Mouse (Mus musculus) forebrain, embryonic 11.5 days (tissue): ENCODE measurements around the gene Tmem258. TPM values are rescaled to one million over a fixed set of nuclear protein-coding genes. Genes with fewer than 3 reads are reported as not detected.
"Not testable (repeated sequence)": the region's sequence is repeated elsewhere in the genome, so short reads cannot be mapped to it uniquely, and the experiment has no call there.

Source experiments
- ATAC-seq: fragments of 200-750 bp; cut with Nextera tagmentation; replicated peaks from 2 replicates; pipeline ENCODE4 v1.8.0; 2017; ENCODE audit warnings: moderate TSS enrichment; ENCODE audit not compliant: low FRiP score
- DNase-seq: peaks from one replicate; pipeline ENCODE4 v3.0.0-alpha.2; 2017; ENCODE audit warnings: low spot score
- H3K27ac ChIP-seq: fragments of 300-500 bp; sonication (generic); 2 replicates; pipeline ENCODE4 v1.5.1; 2014; ENCODE audit warnings: low read depth, low read length
- H3K27me3 ChIP-seq: fragments of 300-500 bp; sonication (generic); 2 replicates; pipeline ENCODE4 v1.6.1; 2014; ENCODE audit warnings: mild to moderate bottlenecking, low read length, mixed read lengths; ENCODE audit not compliant: control insufficient read depth, insufficient read depth
- H3K36me3 ChIP-seq: fragments of 300-500 bp; sonication (generic); 2 replicates; pipeline ENCODE4 v1.6.1; 2014; ENCODE audit warnings: mild to moderate bottlenecking, low read length, moderate library complexity, mixed read lengths; ENCODE audit not compliant: control insufficient read depth, insufficient read depth
- H3K4me1 ChIP-seq: fragments of 300-500 bp; sonication (generic); replicated peaks from 2 replicates; pipeline ENCODE4 v1.6.1; 2014; ENCODE audit warnings: low read length, mixed read lengths; ENCODE audit not compliant: control insufficient read depth, insufficient read depth
- H3K4me2 ChIP-seq: fragments of 300-500 bp; sonication (generic); 2 replicates; pipeline ENCODE4 v1.6.1; 2014; ENCODE audit warnings: low read depth, mild to moderate bottlenecking, low read length, moderate library complexity, mixed read lengths; ENCODE audit not compliant: severe bottlenecking
- H3K4me3 ChIP-seq: fragments of 300-500 bp; sonication (generic); 2 replicates; pipeline ENCODE4 v1.5.1; 2014; ENCODE audit warnings: low read depth, low read length
- H3K9ac ChIP-seq: fragments of 300-500 bp; sonication (generic); 2 replicates; pipeline ENCODE4 v1.6.1; 2014; ENCODE audit warnings: low read length
- H3K9me3 ChIP-seq: fragments of 300-500 bp; sonication (generic); 2 replicates; pipeline ENCODE4 v1.6.1; 2016; ENCODE audit warnings: low read length, mixed read lengths; ENCODE audit not compliant: control insufficient read depth
- WGBS: fragments of 180-500 bp; shearing (Covaris S2); extraction: QIAGEN DNeasy Blood & Tissue Kit; methylation state at CpG from one replicate; pipeline ENCODE4 v1.1.7; 2014; 5-methylcytosine and 5-hydroxymethylcytosine counted together
- polyA plus RNA-seq: library from polyadenylated mRNA; unstranded; fragments of >200 nt; fragmentation: Nextera tagmentation; extraction: Ambion mirVana; gene quantifications from 2 replicates; pipeline ENCODE4 v1.2.1, GENCODE M21; 2014

Gene Tmem258
- 320 and 330 TPM in 2 replicates for polyA plus RNA-seq

DNA sequence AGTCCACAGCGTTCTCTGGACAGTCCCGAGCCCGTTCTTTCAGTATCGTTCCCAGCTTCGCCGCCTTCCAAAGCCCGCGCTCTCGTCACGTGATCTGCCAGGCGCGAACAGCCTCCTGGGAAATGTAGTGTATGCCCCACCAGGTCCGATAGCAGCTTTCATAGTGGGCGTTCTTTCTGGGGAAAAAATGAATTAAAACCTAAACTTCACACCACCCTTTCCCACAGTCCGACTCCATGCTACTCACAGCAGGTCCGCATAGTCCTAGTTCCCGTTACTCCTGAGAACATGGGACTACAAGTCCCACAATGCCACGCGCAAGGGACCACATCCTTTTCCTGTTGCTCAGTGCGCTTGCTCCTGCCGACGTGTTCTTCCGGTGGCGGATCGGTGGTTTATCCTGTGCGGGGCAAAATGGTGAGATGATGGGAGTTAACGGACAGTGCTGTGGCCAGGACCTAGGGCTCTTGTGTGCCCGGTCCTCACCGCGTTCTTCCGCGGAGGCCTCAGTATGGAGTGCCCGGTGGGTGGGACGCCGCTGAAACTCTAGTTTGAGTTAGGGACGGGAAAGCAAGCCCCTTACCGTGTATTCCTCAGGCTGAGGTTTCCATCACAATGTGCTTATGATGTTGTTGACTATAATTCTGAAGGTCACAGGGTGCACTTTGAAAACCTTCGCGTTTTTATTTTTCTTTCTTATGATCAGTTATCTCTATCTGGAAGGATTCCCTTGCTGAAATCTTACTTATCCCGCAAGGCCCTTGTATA is at the start of gene Tmem258, which contains the start of gene Fen1:
Tmem258 (plus strand) TSS at position 167 of the 768 bp plus-strand sequence.
Fen1 (minus strand) TSS at position 322 of the 768 bp plus-strand sequence.
- Histone ChIP-seq H3K27ac (peak within 1 kb of the TSS; percentile 81), H3K4me1 (peaks cover 5% of the 10 kb centered on the region; the same call in 1 of the 2 replicates), H3K9me3 (no peaks in the 10 kb centered on the region), H3K4me2 (peak within 1 kb of the TSS; percentile 76), H3K9ac (peak within 1 kb of the TSS; percentile 79), H3K36me3 (peaks cover 11% of the 10 kb centered on the region), H3K27me3 (no peaks in the 10 kb centered on the region), H3K4me3 (peak within 1 kb of the TSS; percentile 67)
- under 1% methylated on average over 40 of the region's 40 CpGs for WGBS
- DNase-seq (peak; percentile 93), ATAC-seq (peak; percentile 94)

DNA sequence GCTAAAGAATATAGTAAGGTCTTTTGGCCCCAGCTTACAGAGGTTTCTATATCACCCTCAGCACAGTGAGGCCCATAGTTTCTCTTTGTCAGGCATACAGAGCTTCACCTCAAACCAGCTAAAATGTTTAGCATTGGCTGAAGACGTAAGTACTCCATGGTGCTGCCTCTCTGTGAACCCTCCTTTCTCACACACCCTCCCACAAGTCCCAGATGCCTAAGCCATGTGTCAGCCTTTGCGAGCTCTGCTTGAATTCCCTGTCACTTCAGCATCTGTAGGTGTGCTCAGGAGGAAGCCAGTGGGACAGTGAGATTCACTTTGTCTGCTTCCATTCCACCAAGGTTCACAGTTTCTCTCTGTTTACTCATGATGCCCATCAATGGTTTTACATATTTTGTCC is 46.1 kb upstream of the Tmem258 start:
- H3K9ac ChIP-seq, result no peak overlapping the region
- no peaks in the 10 kb centered on the region for H3K36me3 ChIP-seq
- 74% methylated on average over 2 of the region's 2 CpGs for WGBS
- no peaks in the 10 kb centered on the region for H3K27me3 ChIP-seq
- no peaks in the 10 kb centered on the region for H3K9me3 ChIP-seq
- no peak for ATAC-seq
- H3K4me1 ChIP-seq, result no peaks in the 10 kb centered on the region
- no peak overlapping the region for H3K4me2 ChIP-seq
- no peak for DNase-seq
- H3K27ac ChIP-seq, result no peak overlapping the region
- H3K4me3 ChIP-seq, result no peak overlapping the region

DNA sequence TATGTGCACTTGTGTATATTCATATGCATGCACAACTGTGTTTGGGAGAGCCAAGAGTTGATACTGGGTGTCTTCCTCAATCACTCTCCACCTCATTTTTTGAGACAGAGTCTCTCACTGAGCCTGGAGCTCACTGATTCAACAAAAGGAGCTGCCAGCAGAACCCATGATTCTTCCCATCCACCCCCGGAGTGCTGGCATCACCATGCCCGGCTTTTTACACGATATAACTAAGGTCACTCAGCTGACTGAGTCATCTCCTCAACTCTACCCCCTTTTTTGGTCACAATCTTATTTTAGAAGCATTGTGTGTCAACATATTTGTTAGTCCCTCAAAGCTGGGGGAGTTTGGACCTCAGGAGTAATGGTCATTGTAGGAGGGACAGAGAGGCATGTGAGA is 39.9 kb upstream of the Tmem258 start:
- Histone ChIP-seq H3K27me3 (no peaks in the 10 kb centered on the region), H3K9me3 (no peaks in the 10 kb centered on the region), H3K4me3 (no peak overlapping the region), H3K27ac (no peak overlapping the region), H3K4me1 (no peaks in the 10 kb centered on the region), H3K36me3 (no peaks in the 10 kb centered on the region), H3K9ac (no peak overlapping the region), H3K4me2 (no peak overlapping the region)
- 92% methylated on average over 3 of the region's 3 CpGs for WGBS
- DNase-seq (no peak), ATAC-seq (no peak)

DNA sequence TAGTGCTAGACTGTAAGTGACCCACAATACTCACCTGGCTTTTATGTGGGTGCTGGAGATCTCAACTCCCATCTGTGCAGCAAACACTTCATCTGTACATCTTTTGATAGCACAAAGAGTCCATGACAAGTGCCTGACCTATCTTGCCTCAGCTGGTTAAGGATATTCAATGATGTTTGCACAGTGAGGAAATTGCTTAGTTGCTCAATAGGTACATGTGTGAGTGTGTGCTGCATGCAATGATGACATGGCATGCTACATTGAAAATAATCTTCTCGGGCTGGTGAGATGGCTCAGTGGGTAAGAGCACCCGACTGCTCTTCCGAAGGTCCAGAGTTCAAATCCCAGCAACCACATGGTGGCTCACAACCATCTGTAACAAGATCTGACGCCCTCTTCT is 37.9 kb upstream of the Tmem258 start:
- not testable (repeated sequence) for ATAC-seq

DNA sequence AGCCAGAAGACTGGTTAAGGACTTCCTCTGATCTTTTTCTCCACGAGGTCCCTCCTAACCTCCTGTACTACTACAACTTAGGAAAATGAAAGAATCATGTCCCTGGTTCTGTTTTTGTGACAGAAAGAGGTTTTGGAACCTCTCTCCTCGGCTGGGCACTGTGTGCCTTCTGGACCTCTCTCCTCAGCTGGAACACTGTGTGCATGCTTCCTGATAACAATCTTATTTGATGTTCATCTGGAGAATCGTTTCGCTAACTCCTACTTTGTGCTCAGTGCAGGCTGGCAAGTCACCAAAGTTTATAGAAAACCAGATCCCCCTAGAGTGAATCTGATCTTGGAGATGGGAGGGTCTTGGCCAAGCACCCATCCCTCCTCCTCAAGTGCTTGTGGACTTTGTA is 36.7 kb upstream of the Tmem258 start:
- 80% methylated on average over 4 of the region's 4 CpGs for WGBS

More for the DNA sequence above, 37.9 kb upstream of the Tmem258 start:
- H3K27ac ChIP-seq, H3K36me3 ChIP-seq, H3K4me2 ChIP-seq, H3K4me1 ChIP-seq, H3K4me3 ChIP-seq, DNase-seq, H3K9ac ChIP-seq, H3K9me3 ChIP-seq, H3K27me3 ChIP-seq: not testable (repeated sequence)
- 90% methylated on average over 3 of the region's 4 CpGs for WGBS

DNA sequence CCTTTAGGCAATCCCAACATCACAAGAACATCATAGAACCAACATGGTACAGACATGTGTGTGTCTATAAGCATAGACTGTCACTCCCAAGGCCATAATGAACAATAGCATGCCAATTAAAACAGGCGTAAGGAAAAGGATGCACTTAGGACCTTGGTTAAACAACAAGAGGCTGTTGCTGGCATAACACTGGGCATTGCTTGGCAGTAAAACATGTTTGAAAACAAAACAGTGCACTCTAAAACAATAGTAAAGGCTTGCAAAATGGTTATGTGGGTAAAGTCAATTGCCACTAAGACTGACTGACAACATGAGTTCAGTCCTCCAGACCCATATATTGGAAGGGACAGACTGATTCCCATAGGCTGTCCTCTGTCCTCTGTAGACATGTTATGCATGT is 35.9 kb upstream of the Tmem258 start:
- H3K27me3 ChIP-seq, result no peaks in the 10 kb centered on the region
- H3K36me3 ChIP-seq, result no peaks in the 10 kb centered on the region
- H3K27ac ChIP-seq, result no peak overlapping the region
- no peak for DNase-seq
- no peak overlapping the region for H3K4me3 ChIP-seq
- H3K4me1 ChIP-seq, result no peaks in the 10 kb centered on the region
- no peak overlapping the region for H3K9ac ChIP-seq
- H3K4me2 ChIP-seq, result no peak overlapping the region
- 86% methylated on average over 1 of the region's 1 CpGs for WGBS
- no peaks in the 10 kb centered on the region for H3K9me3 ChIP-seq
- ATAC-seq, result no peak

More for the DNA sequence above, 36.7 kb upstream of the Tmem258 start:
- Histone ChIP-seq H3K27ac (no peak overlapping the region), H3K4me2 (no peak overlapping the region), H3K9me3 (no peaks in the 10 kb centered on the region), H3K4me3 (no peak overlapping the region), H3K4me1 (no peaks in the 10 kb centered on the region), H3K9ac (no peak overlapping the region), H3K27me3 (no peaks in the 10 kb centered on the region), H3K36me3 (no peaks in the 10 kb centered on the region)
- no peak for ATAC-seq
- DNase-seq, result no peak

DNA sequence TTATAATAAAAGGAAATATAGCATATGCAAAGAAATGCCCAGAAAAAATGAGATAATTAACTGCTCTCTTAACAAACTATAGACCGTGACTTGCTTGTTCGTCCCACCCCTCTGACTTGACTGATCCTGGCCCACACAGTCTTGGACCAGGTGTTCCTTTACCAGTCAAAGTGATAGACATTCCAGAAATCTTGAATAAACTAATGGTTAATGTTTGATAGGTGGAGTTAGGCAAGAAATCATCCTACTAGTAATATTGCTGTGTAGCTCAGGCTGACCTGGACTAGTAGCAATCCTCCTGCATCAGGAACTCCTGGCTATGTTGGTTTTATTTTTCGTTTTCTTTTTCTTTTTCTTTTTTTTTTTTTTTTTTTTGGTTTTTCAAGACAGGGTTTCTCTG is 35.4 kb upstream of the Tmem258 start:
- H3K4me3 ChIP-seq, result no peak overlapping the region
- H3K4me1 ChIP-seq, result no peaks in the 10 kb centered on the region
- ATAC-seq (no peak), DNase-seq (no peak)
- H3K27me3 ChIP-seq, result no peaks in the 10 kb centered on the region
- no peak overlapping the region for H3K27ac ChIP-seq
- 90% methylated on average over 3 of the region's 3 CpGs for WGBS
- no peak overlapping the region for H3K9ac ChIP-seq
- H3K36me3 ChIP-seq, result no peaks in the 10 kb centered on the region
- H3K9me3 ChIP-seq, result no peaks in the 10 kb centered on the region
- H3K4me2 ChIP-seq, result no peak overlapping the region

DNA sequence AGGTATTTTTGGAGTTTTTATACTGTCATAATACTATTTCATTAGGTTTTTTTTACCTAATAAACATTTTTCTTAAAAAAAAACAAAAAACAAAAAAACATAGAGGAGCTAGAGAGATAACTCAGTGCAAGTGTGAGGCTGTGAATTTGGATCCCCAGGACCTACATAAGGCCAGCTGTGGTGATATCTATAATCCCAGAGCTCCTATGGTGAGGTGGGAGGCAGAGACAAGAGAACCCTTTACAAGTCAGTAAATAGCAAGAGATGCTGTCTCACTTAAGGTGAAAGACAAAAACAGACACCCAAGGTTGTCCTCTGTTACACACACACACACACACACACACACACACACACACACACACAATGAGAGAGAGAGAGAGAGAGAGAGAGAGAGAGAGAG is 34.6 kb upstream of the Tmem258 start:
- H3K4me2 ChIP-seq, result no peak overlapping the region
- no peak overlapping the region for H3K4me3 ChIP-seq
- H3K27me3 ChIP-seq, result no peaks in the 10 kb centered on the region
- H3K9me3 ChIP-seq, result no peaks in the 10 kb centered on the region
- H3K9ac ChIP-seq, result no peak overlapping the region
- DNase-seq (no peak), ATAC-seq (no peak)
- no peaks in the 10 kb centered on the region for H3K4me1 ChIP-seq
- no peaks in the 10 kb centered on the region for H3K36me3 ChIP-seq
- H3K27ac ChIP-seq, result no peak overlapping the region
